Mouse (Mus musculus): ENCODE measurements around the gene Ccdc33. TPM values are rescaled to one million over a fixed set of nuclear protein-coding genes. Genes with fewer than 3 reads are reported as not detected.

Ccdc33 gene
- polyA plus RNA-seq, 2 experiments from 2014 or later = not detected

- no peak for ATAC-seq
Measured at GRCm38 (mm10) chr9:58044828-58045227, 73.8 kb downstream of the Ccdc33 start.

GRCm38 (mm10) chr9:58043496-58044017, 75.1 kb downstream of the Ccdc33 start:
- ATAC-seq = no peak

- no peak for ATAC-seq
Measured at GRCm38 (mm10) chr9:58042391-58042790, 76.2 kb downstream of the Ccdc33 start.

- no peak for ATAC-seq
Measured at GRCm38 (mm10) chr9:58040977-58041376, 77.6 kb downstream of the Ccdc33 start.

- no peak for ATAC-seq
Measured at GRCm38 (mm10) chr9:58038500-58039168, 80.0 kb downstream of the Ccdc33 start.

GRCm38 (mm10) chr9:58036961-58037360, 81.7 kb downstream of the Ccdc33 start:
- ATAC-seq = no peak

- ATAC-seq = no peak
Measured at GRCm38 (mm10) chr9:58035951-58036698, 82.5 kb downstream of the Ccdc33 start.

- ATAC-seq = no peak
Measured at GRCm38 (mm10) chr9:58035519-58035918, 83.1 kb downstream of the Ccdc33 start.

GRCm38 (mm10) chr9:58031895-58032294, 86.7 kb downstream of the Ccdc33 start:
- no peak for ATAC-seq

GRCm38 (mm10) chr9:58029635-58030034, 89.0 kb downstream of the Ccdc33 start:
- no peak for ATAC-seq

- ATAC-seq = no peak
Measured at GRCm38 (mm10) chr9:58028841-58029240, 89.8 kb downstream of the Ccdc33 start.

- ATAC-seq = no peak
Measured at GRCm38 (mm10) chr9:58027426-58028180, 91.0 kb downstream of the Ccdc33 start.

- no peak for ATAC-seq
Measured at GRCm38 (mm10) chr9:58025995-58026394, 92.6 kb downstream of the Ccdc33 start.

GRCm38 (mm10) chr9:58018385-58018784, 100.2 kb downstream of the Ccdc33 start:
- no peak for ATAC-seq

GRCm38 (mm10) chr9:58016962-58017361, 101.7 kb downstream of the Ccdc33 start:
- no peak for ATAC-seq

GRCm38 (mm10) chr9:58015856-58016255, 102.8 kb downstream of the Ccdc33 start:
- ATAC-seq = no peak

GRCm38 (mm10) chr9:58014393-58015160, 104.0 kb downstream of the Ccdc33 start:
- no peak for ATAC-seq

GRCm38 (mm10) chr9:58012935-58013334, 105.7 kb downstream of the Ccdc33 start:
- ATAC-seq = no peak

- no peak for ATAC-seq
Measured at GRCm38 (mm10) chr9:58012486-58012885, 106.1 kb downstream of the Ccdc33 start.

GRCm38 (mm10) chr9:58011552-58011951, 107.1 kb downstream of the Ccdc33 start:
- ATAC-seq = no peak

- ATAC-seq = no peak
Measured at GRCm38 (mm10) chr9:58011027-58011426, 107.6 kb downstream of the Ccdc33 start.

GRCm38 (mm10) chr9:58009588-58009987, 109.0 kb downstream of the Ccdc33 start:
- ATAC-seq = no peak

- no peak for ATAC-seq
Measured at GRCm38 (mm10) chr9:58009015-58009362, 109.6 kb downstream of the Ccdc33 start.
